Mouse (Mus musculus): ENCODE data around the gene BC017158.

The BC017158 gene

GRCm38 (mm10) chr7:128235481-128235880, 62.5 kb downstream of the BC017158 start:
- no peak for DNase-seq (ENCODE audit: low read depth, low spot score)

- no peak for DNase-seq (ENCODE audit: low read depth, low spot score)
Measured at GRCm38 (mm10) chr7:128234796-128235195, 63.2 kb downstream of the BC017158 start.

- DNase-seq (ENCODE audit: low read depth, low spot score) = no peak
Measured at GRCm38 (mm10) chr7:128231741-128232140, 66.2 kb downstream of the BC017158 start.
